Mouse (Mus musculus) hindbrain, embryonic 15.5 days (tissue): ENCODE measurements at regions not wholly inside any gene's neighbourhood (a gene's known extent, or its start where the extent isn't known, plus 50 kb on each side); places are given as distances from the start of the nearest gene placed in this dataset.

Source experiments
- ATAC-seq: fragments of 200-750 bp; cut with Nextera tagmentation; 2 replicates; pipeline ENCODE4 v1.8.0; 2017; ENCODE audit warnings: low read depth, moderate number of reproducible peaks, moderate TSS enrichment; ENCODE audit not compliant: low FRiP score
- H3K27ac ChIP-seq: fragments of 300-500 bp; sonication (generic); replicated peaks from 2 replicates; pipeline ENCODE4 v1.5.1; 2015; ENCODE audit warnings: mild to moderate bottlenecking, inconsistent platforms
- H3K27me3 ChIP-seq: fragments of 300-500 bp; sonication (generic); 2 replicates; pipeline ENCODE4 v1.6.1; 2015; ENCODE audit warnings: control low read depth, inconsistent platforms
- H3K36me3 ChIP-seq: fragments of 300-500 bp; sonication (generic); 2 replicates; pipeline ENCODE4 v1.6.1; 2015; ENCODE audit warnings: control low read depth, inconsistent platforms
- H3K4me1 ChIP-seq: fragments of 300-500 bp; sonication (generic); replicated peaks from 2 replicates; pipeline ENCODE4 v1.6.1; 2015; ENCODE audit warnings: control low read depth, inconsistent platforms
- H3K4me2 ChIP-seq: fragments of 300-500 bp; sonication (generic); 2 replicates; pipeline ENCODE4 v1.6.1; 2015; ENCODE audit warnings: moderate library complexity, mild to moderate bottlenecking, inconsistent platforms
- H3K4me3 ChIP-seq: fragments of 300-500 bp; sonication (generic); 2 replicates; pipeline ENCODE4 v1.5.1; 2015; ENCODE audit warnings: mild to moderate bottlenecking, inconsistent platforms
- H3K9ac ChIP-seq: fragments of 300-500 bp; sonication (generic); 2 replicates; pipeline ENCODE4 v1.6.1; 2015; ENCODE audit warnings: inconsistent platforms
- H3K9me3 ChIP-seq: fragments of 300-500 bp; sonication (generic); 2 replicates; pipeline ENCODE4 v1.6.1; 2016; ENCODE audit warnings: control low read depth, inconsistent platforms
- WGBS: fragments of 180-500 bp; shearing (Covaris S2); methylation state at CpG from one replicate; pipeline ENCODE4 v1.1.7; 2015; 5-methylcytosine and 5-hydroxymethylcytosine counted together

- H3K36me3 ChIP-seq = no peaks in the 10 kb centered on the region
- no peak overlapping the region for H3K27ac ChIP-seq
- H3K4me1 ChIP-seq = no peaks in the 10 kb centered on the region
- no peaks in the 10 kb centered on the region for H3K27me3 ChIP-seq
- WGBS = 82% methylated on average over 2 of the region's 2 CpGs
- no peak for ATAC-seq
- no peaks in the 10 kb centered on the region for H3K9me3 ChIP-seq
- H3K9ac ChIP-seq = no peak overlapping the region
- no peak overlapping the region for H3K4me2 ChIP-seq
- no peak overlapping the region for H3K4me3 ChIP-seq
These were observed 993.8 kb upstream of the Jmjd1c start for GRCm38 (mm10) chr10:66102103-66102502.

- Histone ChIP-seq H3K9me3 (no peaks in the 10 kb centered on the region), H3K27ac (no peak overlapping the region), H3K27me3 (no peaks in the 10 kb centered on the region), H3K4me3 (no peak overlapping the region), H3K9ac (no peak overlapping the region), H3K4me2 (no peak overlapping the region), H3K4me1 (no peaks in the 10 kb centered on the region), H3K36me3 (no peaks in the 10 kb centered on the region)
- 63% methylated on average over 3 of the region's 3 CpGs for WGBS
- no peak for ATAC-seq
These were observed 964.6 kb upstream of the Jmjd1c start for GRCm38 (mm10) chr10:66131361-66131760.

- 56% methylated on average over 4 of the region's 4 CpGs for WGBS
- H3K9ac ChIP-seq = no peak overlapping the region
- H3K4me1 ChIP-seq = no peaks in the 10 kb centered on the region
- H3K4me2 ChIP-seq = no peak overlapping the region
- ATAC-seq = no peak
- H3K27me3 ChIP-seq = no peaks in the 10 kb centered on the region
- no peaks in the 10 kb centered on the region for H3K9me3 ChIP-seq
- 0 out of 2 replicates have a peak overlapping the region, but pooled peaks have one; percentile 30 for H3K27ac ChIP-seq
- no peaks in the 10 kb centered on the region for H3K36me3 ChIP-seq
- H3K4me3 ChIP-seq = no peak overlapping the region
These were observed 963.9 kb upstream of the Jmjd1c start for GRCm38 (mm10) chr10:66132025-66132424.

DNA sequence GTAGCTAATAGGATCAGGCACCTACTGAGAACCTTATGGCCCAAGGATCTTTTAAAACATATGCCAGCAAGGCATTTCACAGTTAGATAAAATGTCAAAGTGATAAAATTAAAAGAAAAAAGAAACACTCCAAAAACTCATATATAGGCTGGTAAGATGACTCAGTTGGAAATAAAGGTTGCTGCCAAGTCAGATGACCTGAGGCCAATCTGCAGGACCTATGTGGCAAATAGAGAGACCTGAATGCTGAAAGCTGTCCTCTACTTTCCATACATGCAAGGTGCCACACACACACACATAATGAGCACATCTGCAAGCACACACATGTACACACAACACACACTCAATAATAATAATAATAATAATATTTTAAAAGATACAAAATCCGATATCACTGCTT is 953.5 kb upstream of the Jmjd1c start:
- Histone ChIP-seq H3K27me3 (no peaks in the 10 kb centered on the region), H3K36me3 (no peaks in the 10 kb centered on the region), H3K4me1 (no peaks in the 10 kb centered on the region), H3K4me2 (no peak overlapping the region), H3K27ac (no peak overlapping the region), H3K9ac (no peak overlapping the region), H3K4me3 (no peak overlapping the region), H3K9me3 (no peaks in the 10 kb centered on the region)
- no peak for ATAC-seq
- WGBS = 90% methylated on average over 1 of the region's 1 CpGs

- Histone ChIP-seq H3K27ac (no peak overlapping the region), H3K27me3 (no peaks in the 10 kb centered on the region), H3K9ac (no peak overlapping the region), H3K4me1 (no peaks in the 10 kb centered on the region), H3K4me2 (no peak overlapping the region), H3K9me3 (no peaks in the 10 kb centered on the region), H3K36me3 (no peaks in the 10 kb centered on the region), H3K4me3 (no peak overlapping the region)
- ATAC-seq = no peak
These were observed 953.0 kb upstream of the Jmjd1c start for GRCm38 (mm10) chr10:66142910-66143309.

GRCm38 (mm10) chr10:66150966-66151365 is 945.0 kb upstream of the Jmjd1c start:
- Histone ChIP-seq H3K4me2 (no peak overlapping the region), H3K4me3 (no peak overlapping the region), H3K27ac (no peak overlapping the region), H3K4me1 (no peaks in the 10 kb centered on the region), H3K36me3 (no peaks in the 10 kb centered on the region), H3K9ac (no peak overlapping the region), H3K27me3 (no peaks in the 10 kb centered on the region), H3K9me3 (no peaks in the 10 kb centered on the region)
- ATAC-seq = no peak
- 85% methylated on average over 2 of the region's 2 CpGs for WGBS

GRCm38 (mm10) chr10:66152777-66153176 is 943.1 kb upstream of the Jmjd1c start:
- no peaks in the 10 kb centered on the region for H3K36me3 ChIP-seq
- 92% methylated on average over 4 of the region's 4 CpGs for WGBS
- no peak overlapping the region for H3K4me3 ChIP-seq
- H3K9ac ChIP-seq = no peak overlapping the region
- H3K27ac ChIP-seq = no peak overlapping the region
- H3K4me1 ChIP-seq = no peaks in the 10 kb centered on the region
- H3K27me3 ChIP-seq = no peaks in the 10 kb centered on the region
- ATAC-seq = no peak
- H3K4me2 ChIP-seq = no peak overlapping the region
- H3K9me3 ChIP-seq = no peaks in the 10 kb centered on the region

GRCm38 (mm10) chr10:66160916-66161556 is 934.9 kb upstream of the Jmjd1c start:
- Histone ChIP-seq H3K4me3 (no peak overlapping the region), H3K9ac (no peak overlapping the region), H3K4me2 (no peak overlapping the region), H3K4me1 (no peaks in the 10 kb centered on the region), H3K9me3 (no peaks in the 10 kb centered on the region), H3K36me3 (no peaks in the 10 kb centered on the region), H3K27ac (no peak overlapping the region), H3K27me3 (no peaks in the 10 kb centered on the region)
- ATAC-seq = no peak
- WGBS = 69% methylated on average over 5 of the region's 5 CpGs

DNA sequence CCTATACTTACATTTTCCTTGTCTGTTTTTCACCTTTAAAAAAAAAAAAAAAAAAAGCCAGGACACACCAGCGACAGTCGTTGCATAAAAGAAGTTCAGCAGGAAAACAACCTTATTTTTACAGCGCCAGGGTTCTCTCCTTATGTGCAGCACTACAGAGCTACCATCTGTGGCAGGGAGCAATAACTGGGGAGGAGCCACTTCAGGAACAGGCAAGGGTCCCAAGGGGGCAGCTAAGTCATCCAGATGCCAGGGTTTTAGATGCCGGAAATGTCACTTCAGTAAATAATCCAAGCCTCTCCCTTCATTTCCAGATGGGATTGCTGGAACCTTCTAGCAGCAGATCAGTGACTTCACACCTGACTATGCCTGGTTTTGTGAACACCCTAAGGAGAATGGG is 923.1 kb upstream of the Jmjd1c start:
- H3K27me3 ChIP-seq = no peaks in the 10 kb centered on the region
- no peak overlapping the region for H3K4me2 ChIP-seq
- no peaks in the 10 kb centered on the region for H3K9me3 ChIP-seq
- H3K4me1 ChIP-seq = no peaks in the 10 kb centered on the region
- H3K4me3 ChIP-seq = no peak overlapping the region
- no peak overlapping the region for H3K9ac ChIP-seq
- no peak for ATAC-seq
- H3K36me3 ChIP-seq = no peaks in the 10 kb centered on the region
- 71% methylated on average over 4 of the region's 4 CpGs for WGBS
- H3K27ac ChIP-seq = no peak overlapping the region

GRCm38 (mm10) chr10:66177318-66177717 is 918.6 kb upstream of the Jmjd1c start:
- H3K9me3 ChIP-seq = no peaks in the 10 kb centered on the region
- no peak overlapping the region for H3K9ac ChIP-seq
- no peak for ATAC-seq
- H3K4me1 ChIP-seq = no peaks in the 10 kb centered on the region
- H3K36me3 ChIP-seq = no peaks in the 10 kb centered on the region
- H3K27ac ChIP-seq = no peak overlapping the region
- H3K4me3 ChIP-seq = no peak overlapping the region
- H3K27me3 ChIP-seq = no peaks in the 10 kb centered on the region
- H3K4me2 ChIP-seq = no peak overlapping the region
- WGBS = 39% methylated on average over 3 of the region's 3 CpGs

DNA sequence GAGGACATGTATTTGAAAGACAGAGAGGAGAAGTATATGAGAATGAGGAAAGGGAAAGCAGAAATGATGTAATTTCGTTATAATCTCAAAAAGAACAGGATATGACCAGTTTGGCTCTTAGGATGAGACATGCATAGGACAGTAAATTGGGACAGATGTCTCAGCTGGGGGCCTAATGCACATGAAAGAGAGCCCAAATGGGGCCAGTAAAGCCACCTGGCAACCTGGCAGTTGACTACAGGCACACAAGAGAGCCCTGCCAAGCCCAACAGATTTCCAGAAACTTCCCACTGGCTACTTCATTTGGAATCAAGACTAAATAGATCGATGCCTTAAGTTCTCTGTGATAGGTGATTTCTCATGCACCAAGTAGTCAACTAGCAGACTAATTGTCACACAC is 914.7 kb upstream of the Jmjd1c start:
- H3K4me2 ChIP-seq = no peak overlapping the region
- WGBS = 82% methylated on average over 2 of the region's 2 CpGs
- no peaks in the 10 kb centered on the region for H3K9me3 ChIP-seq
- no peak for ATAC-seq
- no peak overlapping the region for H3K4me3 ChIP-seq
- no peaks in the 10 kb centered on the region for H3K27me3 ChIP-seq
- no peak overlapping the region for H3K27ac ChIP-seq
- no peaks in the 10 kb centered on the region for H3K36me3 ChIP-seq
- no peaks in the 10 kb centered on the region for H3K4me1 ChIP-seq
- no peak overlapping the region for H3K9ac ChIP-seq

DNA sequence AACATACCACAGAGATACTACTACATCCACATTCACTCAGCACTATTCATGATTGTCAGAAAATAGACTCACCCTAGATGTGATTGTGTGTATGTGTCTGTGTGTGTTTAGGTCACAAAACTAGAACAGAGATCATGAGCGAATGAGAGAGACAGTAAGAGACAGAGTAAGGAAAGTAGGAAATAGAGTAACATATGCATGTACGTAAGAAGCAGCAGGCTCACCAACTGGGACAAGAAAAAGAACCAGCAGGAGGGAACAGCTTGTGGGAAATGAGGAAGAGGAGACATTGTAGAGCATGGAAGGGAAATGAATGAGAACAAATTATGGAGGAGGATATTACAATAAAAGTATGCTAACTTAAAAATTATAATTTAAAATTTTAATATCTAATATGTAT is 912.9 kb upstream of the Jmjd1c start:
- no peak for ATAC-seq
- no peaks in the 10 kb centered on the region for H3K4me1 ChIP-seq
- H3K27ac ChIP-seq = no peak overlapping the region
- no peaks in the 10 kb centered on the region for H3K36me3 ChIP-seq
- WGBS = 78% methylated on average over 2 of the region's 2 CpGs
- H3K4me2 ChIP-seq = no peak overlapping the region
- no peak overlapping the region for H3K9ac ChIP-seq
- H3K4me3 ChIP-seq = no peak overlapping the region
- no peaks in the 10 kb centered on the region for H3K9me3 ChIP-seq
- H3K27me3 ChIP-seq = no peaks in the 10 kb centered on the region

DNA sequence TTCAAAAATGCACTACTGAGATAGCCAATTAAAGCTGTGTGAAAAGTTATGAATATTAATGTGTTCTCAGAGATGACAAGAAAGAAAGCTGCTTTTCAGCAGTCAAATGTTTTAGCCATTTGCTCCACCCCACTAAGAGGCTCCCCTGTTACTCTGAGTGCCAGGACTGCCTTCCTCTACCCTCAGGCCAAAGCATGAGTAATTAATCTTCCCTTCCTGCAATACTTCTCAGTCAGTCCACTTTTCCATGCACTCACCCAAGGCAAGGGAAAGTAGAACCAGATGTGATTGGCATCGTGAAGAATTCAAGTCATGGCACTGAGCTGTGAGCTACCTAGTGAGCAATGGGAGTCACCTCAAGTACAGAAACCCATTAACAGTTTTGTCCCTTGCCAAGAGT is 908.9 kb upstream of the Jmjd1c start:
- Histone ChIP-seq H3K4me2 (no peak overlapping the region), H3K9me3 (no peaks in the 10 kb centered on the region), H3K4me3 (no peak overlapping the region), H3K27ac (no peak overlapping the region), H3K9ac (no peak overlapping the region), H3K4me1 (no peaks in the 10 kb centered on the region), H3K36me3 (no peaks in the 10 kb centered on the region), H3K27me3 (no peaks in the 10 kb centered on the region)
- ATAC-seq = no peak
- WGBS = 41% methylated on average over 1 of the region's 1 CpGs
